Mouse (Mus musculus): ENCODE measurements around the gene Gap43. TPM values are rescaled to one million over a fixed set of nuclear protein-coding genes. Genes with fewer than 3 reads are reported as not detected.

The Gap43 gene
- polyA plus RNA-seq, 1 experiment from 2014 or later = 131 TPM

- Histone ChIP-seq H3K4me1 (peaks cover 4% of the 10 kb centered on the region; the same call in 1 of the 2 replicates), H3K9me3 (replicated peaks) (no peaks in the 10 kb centered on the region), H3K36me3 (no peaks in the 10 kb centered on the region), H3K27me3 (ENCODE audit: low read depth, poor library complexity, severe bottlenecking) (no peaks in the 10 kb centered on the region), H3K4me3 (no peak overlapping the region), H3K27ac (replicated peaks) (no peak overlapping the region)
- whole genome bisulfite sequencing = 88% methylated on average over 3 of the region's 3 CpGs
- no peak for DNase-seq (ENCODE audit: low spot score)
These were observed 56.4 kb downstream of the Gap43 start for GRCm38 (mm10) chr16:42284005-42284404.

DNA sequence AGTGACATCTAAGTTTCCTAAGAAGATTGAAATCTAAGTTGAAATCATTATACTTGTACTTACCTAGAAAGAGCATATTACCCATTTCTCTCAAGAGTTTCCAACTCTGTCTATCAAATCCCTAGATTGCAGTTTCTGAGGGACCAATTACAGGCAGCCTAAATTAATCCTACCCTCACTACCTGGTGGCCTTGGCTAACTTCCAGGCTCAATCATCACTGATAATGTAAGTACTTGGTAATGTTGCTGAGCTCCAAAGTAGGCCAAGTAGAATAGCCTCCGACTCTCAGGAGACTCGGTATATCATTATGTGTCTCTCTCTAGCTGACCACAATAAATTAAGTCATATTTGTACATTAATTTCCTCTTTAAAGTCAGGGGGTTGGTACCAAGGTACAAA, 62.7 kb downstream of the Gap43 start:
- no peaks in the 10 kb centered on the region for H3K36me3 ChIP-seq
- 92% methylated on average over 2 of the region's 2 CpGs for WGBS
- no peak for DNase-seq (ENCODE audit: low spot score)

GRCm38 (mm10) chr16:42277268-42277667, 63.2 kb downstream of the Gap43 start:
- Histone ChIP-seq H3K9me3 (replicated peaks) (no peaks in the 10 kb centered on the region), H3K4me1 (peaks cover 18% of the 10 kb centered on the region), H3K4me3 (no peak overlapping the region), H3K27ac (replicated peaks) (no peak overlapping the region), H3K27me3 (ENCODE audit: low read depth, poor library complexity, severe bottlenecking) (peaks cover 51% of the 10 kb centered on the region), H3K36me3 (no peaks in the 10 kb centered on the region)
- DNase-seq (ENCODE audit: low spot score) = no peak
- 85% methylated on average over 8 of the region's 8 CpGs for WGBS

More for the DNA sequence above, 62.7 kb downstream of the Gap43 start:
- H3K27me3 ChIP-seq (ENCODE audit: low read depth, poor library complexity, severe bottlenecking) = peaks cover 47% of the 10 kb centered on the region
- peaks cover 18% of the 10 kb centered on the region for H3K4me1 ChIP-seq
- no peaks in the 10 kb centered on the region for H3K9me3 ChIP-seq (replicated peaks)
- H3K4me3 ChIP-seq = no peak overlapping the region
- no peak overlapping the region for H3K27ac ChIP-seq (replicated peaks)

DNA sequence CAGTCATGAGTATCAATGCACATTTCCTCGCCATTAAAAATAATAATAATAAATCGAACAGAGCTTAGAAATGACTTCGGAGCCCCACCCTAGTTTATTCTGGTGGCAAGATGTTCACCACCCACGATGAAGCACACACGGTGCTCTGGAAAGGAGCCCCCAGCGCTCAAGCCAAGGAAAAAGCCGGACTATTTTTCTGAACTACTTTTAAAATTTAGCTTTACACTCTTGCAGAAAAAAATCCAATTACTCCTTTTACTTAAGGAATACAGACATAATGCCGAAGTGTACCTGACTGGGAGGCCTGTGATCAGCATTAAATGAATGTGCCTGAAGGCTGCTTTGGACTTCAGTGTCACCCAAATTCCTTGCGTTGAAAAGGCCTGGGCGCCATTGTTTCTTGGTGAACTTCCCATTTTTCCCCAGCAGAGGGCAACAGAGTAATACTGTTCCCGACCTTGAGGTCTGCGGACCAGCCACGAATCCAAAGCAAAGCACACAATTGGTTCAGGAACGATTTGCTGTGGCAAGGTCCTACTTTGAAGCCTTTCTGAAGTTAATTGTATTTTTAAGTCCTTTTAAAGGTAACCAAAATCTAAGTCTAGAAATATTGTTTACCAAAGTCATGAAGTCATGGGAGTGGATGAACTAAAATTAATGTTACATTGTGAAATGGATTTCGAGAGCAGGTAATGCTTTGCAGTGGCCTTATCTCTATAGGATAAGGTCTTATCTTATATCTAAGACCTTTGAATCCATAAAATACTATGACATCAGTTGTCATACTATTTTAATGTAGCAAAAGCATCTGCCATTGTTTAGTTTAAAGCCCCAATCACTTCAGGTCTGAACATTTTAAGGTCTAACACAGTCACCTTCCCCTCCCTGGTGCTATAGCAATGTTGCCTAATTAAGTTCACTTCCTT, 64.0 kb downstream of the Gap43 start:
- 0 out of 2 replicates have a peak overlapping the region, but pooled peaks have one; percentile 35 for H3K27ac ChIP-seq (replicated peaks)

GRCm38 (mm10) chr16:42275518-42276215, 64.8 kb downstream of the Gap43 start:
- Histone ChIP-seq H3K27me3 (ENCODE audit: low read depth, poor library complexity, severe bottlenecking) (peaks cover 57% of the 10 kb centered on the region), H3K27ac (replicated peaks) (peak overlapping the region; percentile 69), H3K4me1 (peaks cover 18% of the 10 kb centered on the region), H3K4me3 (peak overlapping the region; percentile 23; the same call in 1 of the 2 replicates), H3K9me3 (replicated peaks) (no peaks in the 10 kb centered on the region), H3K36me3 (no peaks in the 10 kb centered on the region)
- WGBS = 46% methylated on average over 14 of the region's 14 CpGs
- peak; percentile 34 for DNase-seq (ENCODE audit: low spot score)

More for the DNA sequence above, 64.0 kb downstream of the Gap43 start:
- Histone ChIP-seq H3K27me3 (ENCODE audit: low read depth, poor library complexity, severe bottlenecking) (peaks cover 56% of the 10 kb centered on the region), H3K36me3 (no peaks in the 10 kb centered on the region), H3K4me3 (no peak overlapping the region), H3K9me3 (replicated peaks) (no peaks in the 10 kb centered on the region), H3K4me1 (peaks cover 18% of the 10 kb centered on the region)
- DNase-seq (ENCODE audit: low spot score) = peak; percentile 81
- WGBS = 42% methylated on average over 15 of the region's 15 CpGs

DNA sequence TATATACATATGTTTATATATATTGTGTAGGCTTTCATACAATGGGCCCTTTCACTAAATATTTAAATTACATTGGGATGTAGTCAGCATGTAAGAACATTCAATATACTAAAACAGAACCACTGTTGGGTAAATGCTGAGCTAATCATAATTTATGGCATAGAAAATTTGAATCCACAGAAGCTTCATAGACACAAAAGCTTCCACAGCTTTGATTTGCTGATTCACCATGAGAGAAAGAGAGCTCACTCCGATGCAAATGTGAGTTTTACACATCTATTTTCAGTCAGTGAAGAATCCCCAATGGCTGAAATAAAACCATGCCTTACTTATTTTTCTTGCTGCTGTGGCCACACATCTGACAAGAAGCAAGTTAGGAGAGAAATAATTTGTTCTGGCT, 69.2 kb downstream of the Gap43 start:
- DNase-seq (ENCODE audit: low spot score) = no peak
- Histone ChIP-seq H3K4me1 (peaks cover 32% of the 10 kb centered on the region), H3K36me3 (no peaks in the 10 kb centered on the region), H3K27me3 (ENCODE audit: low read depth, poor library complexity, severe bottlenecking) (peaks cover 38% of the 10 kb centered on the region), H3K27ac (replicated peaks) (no peak overlapping the region), H3K9me3 (replicated peaks) (no peaks in the 10 kb centered on the region), H3K4me3 (no peak overlapping the region)
- WGBS = 92% methylated on average over 1 of the region's 1 CpGs

DNA sequence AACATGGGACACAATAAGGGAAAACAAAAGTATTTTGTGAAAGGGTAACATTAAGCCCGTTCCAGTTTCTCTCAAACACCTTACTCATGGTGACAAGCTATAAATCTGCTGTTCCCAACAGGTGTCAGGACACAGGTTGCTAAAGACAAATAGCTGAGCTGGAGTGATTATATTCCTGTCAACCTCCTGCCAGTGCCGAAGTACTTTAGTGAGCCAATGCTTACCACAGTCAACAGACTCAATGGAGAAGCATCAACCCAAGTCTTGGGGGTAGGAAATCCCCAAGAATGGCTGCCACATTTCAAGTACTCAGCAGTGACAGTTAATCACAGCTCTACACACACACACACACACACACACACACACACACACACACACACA, 70.9 kb downstream of the Gap43 start:
- H3K27me3 ChIP-seq (ENCODE audit: low read depth, poor library complexity, severe bottlenecking) = peaks cover 27% of the 10 kb centered on the region
- H3K4me1 ChIP-seq = peaks cover 21% of the 10 kb centered on the region
- no peaks in the 10 kb centered on the region for H3K9me3 ChIP-seq (replicated peaks)
- no peak for DNase-seq (ENCODE audit: low spot score)
- 74% methylated on average over 2 of the region's 2 CpGs for whole genome bisulfite sequencing
- no peaks in the 10 kb centered on the region for H3K36me3 ChIP-seq
- peak overlapping the region; percentile 74 for H3K27ac ChIP-seq (replicated peaks)
- no peak overlapping the region for H3K4me3 ChIP-seq

DNA sequence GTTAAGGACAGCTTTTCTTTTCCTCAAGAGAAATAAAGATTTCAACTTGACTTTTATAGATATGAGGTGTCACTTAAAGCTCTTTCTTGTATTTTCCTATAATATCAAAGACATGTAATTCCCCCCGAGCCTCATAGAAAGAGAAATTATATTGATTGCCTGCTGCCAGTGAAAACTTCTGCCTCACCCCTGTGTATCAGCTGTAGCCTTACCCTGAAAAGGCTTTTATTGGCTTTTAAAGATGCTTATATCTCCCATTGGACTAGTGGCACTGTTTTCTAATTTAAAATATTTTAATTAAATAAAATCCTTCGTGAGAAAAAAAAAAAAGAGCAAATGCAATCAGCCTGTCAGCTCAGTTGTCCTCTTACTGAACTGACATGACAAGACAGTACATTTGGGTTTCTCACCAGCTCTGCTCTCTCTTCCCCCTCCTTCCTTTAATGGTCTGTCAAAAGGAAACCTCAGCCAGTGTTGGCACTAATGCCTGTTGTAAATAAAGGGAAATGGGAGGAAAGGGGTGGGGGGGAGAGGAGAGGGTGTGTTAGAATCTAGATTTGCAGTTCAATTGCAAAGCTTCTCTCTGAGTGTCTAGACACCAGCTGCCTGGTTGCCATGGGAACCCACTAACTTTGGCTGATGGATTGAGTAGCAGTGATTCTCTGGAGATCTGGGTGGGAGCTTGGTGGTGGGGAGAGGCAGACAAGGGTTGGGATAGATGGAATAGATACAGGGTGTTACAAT, 71.4 kb downstream of the Gap43 start:
- Histone ChIP-seq H3K36me3 (no peaks in the 10 kb centered on the region), H3K4me1 (peaks cover 21% of the 10 kb centered on the region), H3K27me3 (ENCODE audit: low read depth, poor library complexity, severe bottlenecking) (peaks cover 22% of the 10 kb centered on the region), H3K4me3 (no peak overlapping the region), H3K27ac (replicated peaks) (peak overlapping the region; percentile 74), H3K9me3 (replicated peaks) (no peaks in the 10 kb centered on the region)
- WGBS = 55% methylated on average over 2 of the region's 2 CpGs
- peak; percentile 86 for DNase-seq (ENCODE audit: low spot score)

DNA sequence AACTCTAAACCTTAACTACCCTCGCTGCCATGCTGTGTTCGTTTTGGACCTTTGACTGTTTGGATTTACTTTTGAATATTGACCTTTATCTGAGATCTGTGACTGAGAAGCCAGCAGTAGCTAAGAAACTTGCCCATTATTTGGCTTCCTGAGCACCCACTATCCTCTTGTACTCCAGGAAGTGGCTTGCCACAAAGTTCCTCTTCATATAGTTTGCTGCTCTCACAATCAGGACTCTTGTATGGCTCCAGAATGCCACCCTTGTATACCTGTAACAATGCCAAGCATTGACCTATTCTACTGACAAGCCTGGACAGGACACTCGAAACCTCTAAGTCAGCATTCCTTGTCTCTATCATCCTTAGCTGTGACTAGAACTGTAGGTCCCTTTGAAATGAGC, 75.3 kb downstream of the Gap43 start:
- no peaks in the 10 kb centered on the region for H3K36me3 ChIP-seq
- no peak overlapping the region for H3K27ac ChIP-seq (replicated peaks)
- H3K27me3 ChIP-seq (ENCODE audit: low read depth, poor library complexity, severe bottlenecking) = no peaks in the 10 kb centered on the region
- DNase-seq (ENCODE audit: low spot score) = no peak
- no peak overlapping the region for H3K4me3 ChIP-seq
- 81% methylated on average over 3 of the region's 3 CpGs for WGBS
- no peaks in the 10 kb centered on the region for H3K9me3 ChIP-seq (replicated peaks)
- peaks cover 21% of the 10 kb centered on the region for H3K4me1 ChIP-seq

DNA sequence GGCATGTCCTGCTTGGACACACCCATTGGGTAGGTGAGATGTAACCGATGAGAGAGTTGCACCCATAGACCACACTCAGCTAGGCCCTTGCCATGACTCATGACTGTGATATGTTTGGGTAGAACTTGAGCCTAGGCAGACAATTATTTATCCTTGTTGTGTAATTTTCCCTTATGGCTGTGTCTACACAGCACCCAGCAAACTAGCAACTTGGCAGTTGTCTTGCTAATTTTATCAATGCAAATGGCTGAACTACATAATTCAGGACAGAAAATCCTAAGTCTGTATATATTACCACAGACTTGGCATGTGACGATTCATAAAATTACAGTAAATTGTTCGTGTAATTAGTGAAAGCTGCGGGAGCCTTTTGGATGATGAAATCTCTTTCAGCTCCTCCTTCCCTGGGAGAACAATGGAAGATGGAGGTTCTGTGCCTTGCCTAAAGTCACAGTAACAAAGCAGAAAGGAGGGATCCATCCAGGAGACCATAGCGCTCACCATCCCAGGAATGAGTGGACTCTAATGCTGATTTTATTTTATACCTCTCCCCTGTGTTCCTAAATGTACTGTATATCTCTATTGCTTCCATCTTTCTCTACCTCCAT, 77.4 kb downstream of the Gap43 start:
- Histone ChIP-seq H3K27me3 (ENCODE audit: low read depth, poor library complexity, severe bottlenecking) (no peaks in the 10 kb centered on the region), H3K4me3 (no peak overlapping the region), H3K4me1 (no peaks in the 10 kb centered on the region), H3K9me3 (replicated peaks) (no peaks in the 10 kb centered on the region), H3K36me3 (no peaks in the 10 kb centered on the region), H3K27ac (replicated peaks) (no peak overlapping the region)
- 93% methylated on average over 5 of the region's 5 CpGs for WGBS
- DNase-seq (ENCODE audit: low spot score) = no peak

GRCm38 (mm10) chr16:42255693-42256092, 84.8 kb downstream of the Gap43 start:
- Histone ChIP-seq H3K27ac (replicated peaks) (no peak overlapping the region), H3K36me3 (no peaks in the 10 kb centered on the region), H3K4me1 (no peaks in the 10 kb centered on the region), H3K27me3 (ENCODE audit: low read depth, poor library complexity, severe bottlenecking) (no peaks in the 10 kb centered on the region), H3K9me3 (replicated peaks) (no peaks in the 10 kb centered on the region), H3K4me3 (no peak overlapping the region)
- 93% methylated on average over 11 of the region's 11 CpGs for WGBS
- no peak for DNase-seq (ENCODE audit: low spot score)

GRCm38 (mm10) chr16:42255222-42255621, 85.2 kb downstream of the Gap43 start:
- Histone ChIP-seq H3K27ac (replicated peaks) (no peak overlapping the region), H3K36me3 (no peaks in the 10 kb centered on the region), H3K9me3 (replicated peaks) (no peaks in the 10 kb centered on the region), H3K4me1 (no peaks in the 10 kb centered on the region), H3K27me3 (ENCODE audit: low read depth, poor library complexity, severe bottlenecking) (no peaks in the 10 kb centered on the region), H3K4me3 (no peak overlapping the region)
- 89% methylated on average over 3 of the region's 3 CpGs for WGBS
- DNase-seq (ENCODE audit: low spot score) = no peak
